Mouse (Mus musculus) liver, adult (tissue): ENCODE measurements at regions not wholly inside any gene's neighbourhood (a gene's known extent, or its start where the extent isn't known, plus 50 kb on each side); places are given as distances from the start of the nearest gene placed in this dataset.

Source experiments
- GATA4 ChIP-seq: IDR thresholded peaks from 2 replicates; pipeline ENCODE4 v1.6.1; 2014; ENCODE audit warnings: mild to moderate bottlenecking, low read length; ENCODE audit not compliant: insufficient replicate concordance

DNA sequence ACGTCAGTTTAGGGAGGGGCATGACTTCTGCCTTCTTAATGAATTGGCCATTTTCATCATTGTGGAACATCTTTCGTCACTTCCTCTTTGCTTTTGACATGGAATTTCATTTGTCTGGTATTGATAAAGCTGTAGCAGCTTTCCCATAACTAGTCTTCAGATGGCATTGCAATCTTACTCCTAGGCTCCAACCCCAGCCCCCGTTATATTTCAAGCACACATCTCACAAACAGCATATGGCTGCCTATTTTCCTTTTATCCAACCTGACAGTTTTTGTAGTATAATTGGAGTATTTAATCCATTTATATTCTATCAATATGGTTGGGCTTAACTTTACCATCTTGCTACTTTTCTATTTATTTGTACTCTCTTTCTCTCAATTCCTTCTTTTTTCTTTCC, 114.5 kb upstream of the Map1b start:
- no peak for TF ChIP-seq GATA4

- no peak for TF ChIP-seq GATA4
These were observed 114.0 kb upstream of the Map1b start for GRCm38 (mm10) chr13:99630356-99630755.

- no peak for TF ChIP-seq GATA4
These were observed 108.9 kb upstream of the Map1b start for GRCm38 (mm10) chr13:99625196-99625595.

- TF ChIP-seq GATA4 = no peak
These were observed 102.0 kb upstream of the Map1b start for GRCm38 (mm10) chr13:99618332-99618731.

DNA sequence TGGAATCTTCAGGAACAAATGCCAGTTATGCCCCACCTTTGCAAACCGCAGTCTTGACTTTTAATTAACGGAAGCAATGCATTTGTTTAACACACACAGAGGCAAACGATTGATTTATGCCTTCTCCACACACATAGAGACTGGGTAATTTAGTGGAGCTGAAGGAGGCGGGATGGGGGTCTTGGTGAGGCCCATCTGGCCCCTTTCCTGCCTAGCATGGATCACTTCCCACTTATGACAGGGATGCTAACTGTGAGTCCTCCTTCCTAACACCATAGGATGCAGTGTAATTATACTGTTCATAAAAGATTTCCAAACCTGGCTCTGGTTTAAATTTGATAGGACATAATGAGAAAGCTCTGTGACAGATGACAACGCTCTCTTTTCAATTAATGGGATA, 101.1 kb upstream of the Map1b start:
- no peak for TF ChIP-seq GATA4

- TF ChIP-seq GATA4 = no peak
These were observed 95.6 kb upstream of the Map1b start for GRCm38 (mm10) chr13:99611715-99612494.

DNA sequence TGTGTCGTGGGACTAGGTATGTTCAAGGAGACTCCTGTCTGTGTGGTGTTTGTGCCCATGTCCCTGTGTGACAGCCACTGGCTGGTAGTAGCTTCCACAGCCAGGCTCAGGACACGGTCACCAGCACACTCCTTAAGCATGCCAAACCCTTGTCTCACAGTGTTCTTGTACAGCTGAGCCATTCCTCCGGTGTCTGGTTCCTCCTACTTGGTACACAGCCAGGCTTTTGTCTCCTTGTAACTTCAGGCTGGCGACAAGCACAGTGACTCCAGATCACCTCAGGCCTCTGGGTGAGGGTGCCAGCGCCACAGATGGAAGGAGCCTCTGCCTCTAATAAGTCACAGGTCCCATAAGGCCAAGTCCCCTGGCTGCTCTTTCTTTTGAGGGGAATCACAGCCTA, 94.2 kb upstream of the Map1b start:
- TF ChIP-seq GATA4 = no peak

- TF ChIP-seq GATA4 = no peak
These were observed 93.1 kb upstream of the Map1b start for GRCm38 (mm10) chr13:99609151-99610146.

- no peak for TF ChIP-seq GATA4
These were observed 92.3 kb upstream of the Map1b start for GRCm38 (mm10) chr13:99608591-99608990.

DNA sequence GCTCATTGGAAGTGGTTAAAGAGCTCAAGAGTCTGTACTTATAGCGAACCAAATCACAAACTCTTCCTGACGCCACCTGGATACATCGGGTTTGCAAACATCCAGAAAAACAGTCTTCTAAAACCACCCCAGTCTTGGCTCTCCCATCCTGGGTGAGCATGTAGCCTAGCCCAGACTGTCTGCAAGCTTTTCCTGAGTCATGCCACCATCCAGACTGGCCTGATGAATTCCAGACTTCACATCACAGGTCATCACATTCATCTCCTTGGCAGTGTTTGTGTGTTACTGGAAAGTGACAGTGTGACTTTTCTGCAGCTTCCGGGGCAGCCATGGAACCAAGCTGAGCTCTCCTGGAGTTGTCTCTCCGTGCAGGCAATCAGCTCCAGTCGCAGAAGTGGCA, 90.9 kb upstream of the Map1b start:
- TF ChIP-seq GATA4 = no peak

DNA sequence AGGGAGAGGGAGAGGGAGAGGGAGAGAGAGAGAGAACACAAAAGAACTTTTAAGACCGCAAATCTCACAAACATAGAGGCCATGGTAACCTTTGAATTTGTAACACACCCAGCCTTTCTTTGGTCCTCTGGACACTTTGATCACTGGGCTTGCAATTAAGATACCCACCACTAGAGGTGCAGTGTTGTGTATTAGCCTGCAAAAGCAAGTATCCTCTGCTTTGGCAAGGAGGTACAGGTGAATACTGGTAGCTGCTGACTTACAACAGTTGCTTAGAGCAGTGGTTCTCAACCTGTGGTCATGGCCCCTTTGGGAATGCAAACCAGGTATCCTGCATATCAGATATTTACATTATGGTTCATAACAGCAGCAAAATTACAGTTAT, 90.3 kb upstream of the Map1b start:
- TF ChIP-seq GATA4 = no peak

DNA sequence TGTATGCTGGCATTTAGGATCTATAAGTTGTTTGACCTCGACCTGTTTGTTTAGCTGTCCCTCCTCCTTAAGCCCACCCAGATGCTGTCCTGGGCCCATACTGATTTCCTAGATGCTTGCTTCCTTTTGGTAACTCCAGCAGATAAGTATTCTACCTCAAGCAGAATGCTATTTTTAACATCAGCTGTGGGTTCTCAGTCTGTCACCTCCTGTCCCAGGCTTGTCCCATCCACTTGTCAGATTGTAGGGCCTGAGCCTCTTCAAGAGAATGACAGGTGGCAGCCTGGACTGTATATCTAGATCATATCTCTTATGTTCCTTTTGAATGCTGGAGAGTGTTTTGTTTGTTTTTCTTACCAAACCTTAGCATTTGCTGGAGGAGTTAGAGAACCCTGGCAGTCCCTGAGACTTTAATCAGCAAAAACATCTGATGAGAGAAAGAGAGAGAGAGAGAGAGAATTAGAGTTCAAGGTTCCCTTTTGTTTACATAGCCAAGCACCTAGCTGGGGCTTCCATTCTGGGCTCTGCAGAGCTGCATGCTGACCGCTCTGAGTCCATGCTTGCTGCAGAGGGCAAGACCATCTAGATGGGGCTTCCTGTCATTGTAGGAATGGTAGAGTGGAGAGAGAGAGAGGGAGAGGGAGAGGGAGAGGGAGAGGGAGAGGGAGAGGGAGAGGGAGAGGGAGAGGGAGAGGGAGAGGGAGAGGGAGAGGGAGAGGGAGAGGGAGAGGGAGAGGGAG, 89.7 kb upstream of the Map1b start:
- no peak for TF ChIP-seq GATA4

DNA sequence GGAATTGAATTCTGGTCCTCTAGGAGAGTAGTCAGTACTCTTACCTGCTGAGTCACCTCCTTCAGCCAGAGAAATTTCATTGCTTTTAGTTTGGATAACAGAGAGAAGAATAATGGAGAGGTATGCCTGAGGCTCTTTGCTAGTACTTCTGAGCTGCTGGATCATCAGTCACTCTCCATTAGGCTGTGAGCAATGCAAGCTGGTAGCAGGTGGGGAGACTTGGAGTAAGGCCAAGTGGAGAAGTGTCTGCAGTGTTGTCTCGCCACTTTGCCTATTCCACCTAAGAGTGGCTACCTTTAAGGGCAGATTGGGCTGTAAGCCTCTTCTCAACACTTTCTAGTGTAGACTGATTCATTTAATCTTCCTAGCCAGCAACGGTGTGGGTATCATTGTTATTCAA, 81.6 kb upstream of the Map1b start:
- no peak for TF ChIP-seq GATA4

DNA sequence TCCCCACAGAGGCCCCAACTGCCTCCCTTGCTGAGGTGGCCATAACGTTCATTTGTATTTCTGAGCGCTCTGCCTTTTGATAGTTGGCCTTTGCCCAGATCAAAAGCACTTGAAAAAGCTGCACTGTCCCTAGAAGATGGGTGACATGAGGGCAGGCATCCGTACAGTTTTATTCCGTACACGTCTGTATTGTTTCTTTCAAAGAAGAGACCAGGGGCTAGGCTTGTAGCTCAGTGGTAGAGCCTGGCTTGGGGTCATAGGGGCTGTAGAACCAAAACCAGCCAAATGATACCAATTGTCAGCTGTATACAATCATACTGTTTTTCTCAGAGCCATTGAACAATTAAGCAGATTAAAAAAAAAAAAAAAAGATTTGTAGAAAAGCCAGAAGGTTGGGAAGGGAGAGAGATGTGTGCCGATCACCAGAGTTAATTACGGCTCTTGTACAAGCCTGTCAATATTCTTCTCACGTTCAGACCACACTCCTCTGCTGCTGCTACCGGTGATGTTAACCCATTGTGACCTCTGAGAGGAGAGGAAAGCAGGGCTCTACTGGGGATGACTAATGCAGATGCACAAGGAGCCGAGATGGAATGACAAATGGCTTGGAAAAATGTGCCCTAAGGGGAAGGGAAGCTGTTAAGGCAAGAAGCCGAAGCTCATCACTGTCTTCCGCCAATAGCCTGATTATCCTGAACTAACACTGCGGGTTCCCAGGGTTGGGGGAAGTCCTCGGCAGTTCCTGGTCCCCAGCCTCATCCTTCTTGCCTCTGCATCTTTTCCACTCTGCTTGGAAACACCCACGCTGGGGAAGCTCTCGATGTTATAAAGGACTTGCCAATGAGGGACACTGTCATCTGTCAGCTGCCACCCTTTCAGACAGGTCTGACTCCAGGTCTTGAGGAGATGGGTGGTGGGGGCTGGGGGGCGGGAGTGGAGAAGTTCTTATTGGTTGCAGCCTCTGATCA, 77.8 kb upstream of the Map1b start:
- no peak for TF ChIP-seq GATA4
